Mouse (Mus musculus) naive thymus-derived CD4-positive, alpha-beta T cell, adult 2 months (primary cell): Measurements from ENCODE around the gene Gm49486.
"Not testable (repeated sequence)": the region's sequence is repeated elsewhere in the genome, so short reads cannot be mapped to it uniquely, and the experiment has no call there.

Source experiments
- DNase-seq: peaks from one replicate; pipeline ENCODE4 v3.0.0-alpha.2; 2011; ENCODE audit warnings: low read depth

Gene Gm49486

DNA sequence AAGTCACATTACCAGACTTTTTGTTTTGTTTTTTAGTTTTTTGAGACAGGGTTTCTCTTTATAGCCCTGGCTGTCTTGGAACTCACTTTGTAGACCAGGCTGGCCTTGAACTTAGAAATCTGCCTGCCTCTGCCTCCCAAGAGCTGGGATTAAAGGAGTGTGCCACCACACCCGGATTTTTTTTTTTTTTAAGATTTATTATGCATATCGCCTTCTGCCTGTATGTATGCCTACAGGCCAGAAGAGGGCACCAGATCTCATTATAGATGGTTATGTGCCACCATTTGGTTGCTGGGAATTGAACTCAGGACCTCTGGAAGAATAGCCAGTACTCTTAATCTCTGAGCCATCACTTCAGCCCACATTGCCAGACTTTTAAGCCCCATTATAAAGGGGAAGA, 3.4 kb upstream of the Gm49486 start:
- not testable (repeated sequence) for DNase-seq

GRCm38 (mm10) chr15:79235268-79235667, 6.1 kb downstream of the Gm49486 start:
- no peak for DNase-seq

- no peak for DNase-seq
Measured at GRCm38 (mm10) chr15:79238036-79238435, 8.8 kb downstream of the Gm49486 start.

DNA sequence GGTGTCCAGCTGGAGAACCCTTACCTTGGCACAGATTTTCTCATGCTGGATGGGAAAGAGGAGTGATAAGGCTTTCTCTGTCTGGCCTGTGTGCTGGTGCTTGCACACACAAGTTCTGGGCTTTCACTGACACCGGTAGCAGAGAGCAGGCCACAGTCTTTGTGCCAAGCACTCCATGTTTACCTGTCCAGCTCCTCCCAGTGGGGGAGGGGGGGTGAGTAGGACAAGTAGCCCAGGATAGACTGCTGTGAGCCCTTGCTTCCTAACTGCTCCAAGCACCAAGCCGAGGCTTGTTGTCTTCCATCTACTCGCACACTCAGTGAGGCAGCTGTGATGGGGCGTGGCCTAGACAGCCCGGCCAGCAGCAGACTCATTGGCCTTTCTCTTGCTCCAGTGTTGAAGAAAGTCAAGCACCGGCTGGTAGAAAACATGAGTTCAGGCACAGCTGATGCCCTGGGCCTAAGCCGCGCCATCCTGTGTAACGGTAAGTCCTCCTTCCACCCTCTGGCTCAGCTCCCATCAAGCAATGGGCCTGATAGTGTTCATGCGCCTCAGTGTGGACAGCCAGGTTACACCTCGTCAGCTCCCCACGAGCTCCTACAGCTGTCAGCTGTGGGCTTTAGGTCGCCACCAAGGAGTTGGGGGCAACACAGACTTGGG, 13.5 kb downstream of the Gm49486 start:
- no peak for DNase-seq

- DNase-seq = peak; percentile 97
Measured at GRCm38 (mm10) chr15:79243234-79244042, 14.2 kb downstream of the Gm49486 start.

DNA sequence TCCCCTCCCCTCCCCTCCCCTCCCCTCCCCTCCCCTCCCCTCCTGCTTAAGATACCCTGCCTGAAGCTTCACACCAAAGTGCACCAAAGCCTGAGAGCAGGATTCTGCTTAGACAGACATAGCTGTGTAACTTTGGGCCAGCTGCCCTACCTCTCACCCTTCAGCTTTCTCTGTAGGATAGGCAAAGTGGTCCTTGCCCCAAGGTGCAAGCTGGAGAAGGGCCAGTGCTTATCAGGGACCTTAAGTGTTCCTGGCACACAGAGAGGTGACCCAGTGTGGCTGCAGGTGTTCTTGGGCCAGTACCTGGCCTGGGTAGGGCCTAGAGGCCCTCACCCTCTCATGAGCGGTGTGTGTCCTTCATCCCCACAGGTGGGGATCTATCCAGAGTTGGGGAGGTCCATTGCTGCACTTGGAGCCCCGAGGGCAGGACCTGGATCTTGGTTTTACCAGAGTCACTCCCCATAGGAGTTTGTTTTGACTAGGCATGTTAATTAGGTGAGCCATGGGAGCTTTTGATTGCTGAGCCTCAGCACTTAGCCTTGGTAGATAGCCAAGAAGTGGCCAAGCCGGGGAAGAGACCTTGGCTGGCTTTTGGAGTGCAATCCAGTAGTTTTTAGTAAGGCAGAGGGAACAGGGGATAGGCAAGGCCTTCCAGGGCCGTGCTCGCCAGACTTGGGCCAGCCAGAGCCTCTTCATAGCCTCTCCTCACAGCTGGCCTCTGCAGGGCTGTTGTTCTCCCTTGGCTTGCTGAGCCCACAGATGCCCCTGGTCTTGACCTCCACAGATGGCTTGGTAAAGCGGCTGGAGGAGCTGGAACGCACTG, 15.1 kb downstream of the Gm49486 start:
- no peak for DNase-seq

DNA sequence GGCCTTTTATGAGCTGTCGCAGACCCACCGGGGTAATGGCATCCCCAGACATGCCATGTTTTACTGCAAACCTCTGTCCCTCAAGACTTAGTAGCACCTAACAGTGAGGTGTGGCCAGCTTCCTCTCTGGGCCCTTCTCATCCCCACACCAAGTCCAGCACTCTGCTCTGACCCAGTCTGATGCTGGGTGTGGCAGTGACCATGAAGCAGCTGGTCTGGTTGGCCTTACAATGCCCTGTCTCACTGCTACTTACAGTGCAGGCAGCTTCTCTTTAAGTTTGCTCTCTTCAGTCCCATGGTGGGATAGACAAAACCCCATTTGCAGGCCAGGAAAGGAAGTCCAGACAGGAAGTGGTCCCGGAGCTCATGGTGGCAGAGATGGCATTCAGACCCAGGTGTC, 16.1 kb downstream of the Gm49486 start:
- no peak for DNase-seq

DNA sequence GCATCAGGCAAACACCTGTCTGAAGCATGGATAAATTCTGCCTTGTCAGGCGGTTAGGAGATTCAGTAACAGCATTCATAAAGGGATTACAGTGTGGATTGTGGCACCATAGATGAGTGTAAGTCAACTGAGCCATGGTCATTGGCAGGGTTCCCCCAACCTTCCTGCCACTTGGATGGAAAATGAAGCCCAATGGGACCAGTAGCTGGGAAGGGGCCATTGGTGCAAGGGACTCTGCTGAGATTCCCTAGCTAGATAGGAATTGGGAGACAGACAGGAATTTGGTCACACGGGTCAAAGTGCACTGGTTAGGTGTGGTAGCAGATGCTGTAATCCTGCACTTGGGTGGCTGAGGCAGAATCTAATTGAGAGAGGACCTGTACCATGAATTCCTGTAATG, 21.0 kb downstream of the Gm49486 start:
- DNase-seq = no peak

DNA sequence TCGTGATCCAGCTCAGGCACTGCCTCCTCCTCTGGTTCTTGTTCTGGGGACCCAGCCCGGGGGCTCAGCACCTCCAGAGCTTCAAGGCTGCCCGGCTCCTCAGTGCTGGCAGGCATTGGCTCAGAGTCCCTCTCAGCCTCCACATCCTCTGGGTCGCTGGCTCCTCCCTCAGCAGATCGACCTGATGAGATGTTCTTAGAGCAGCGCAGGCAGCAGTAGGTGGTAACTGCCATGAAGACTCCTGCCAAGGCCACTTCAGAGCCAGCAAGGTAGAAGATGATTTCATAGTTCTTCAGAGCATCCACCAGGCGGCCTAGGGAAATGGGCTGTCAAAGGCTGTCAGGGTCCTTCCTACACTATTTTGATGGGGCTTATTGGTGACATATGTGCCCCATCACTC, 22.0 kb downstream of the Gm49486 start:
- no peak for DNase-seq

GRCm38 (mm10) chr15:79251781-79252491, 22.7 kb downstream of the Gm49486 start:
- DNase-seq = no peak

- no peak for DNase-seq
Measured at GRCm38 (mm10) chr15:79252580-79252979, 23.4 kb downstream of the Gm49486 start.

DNA sequence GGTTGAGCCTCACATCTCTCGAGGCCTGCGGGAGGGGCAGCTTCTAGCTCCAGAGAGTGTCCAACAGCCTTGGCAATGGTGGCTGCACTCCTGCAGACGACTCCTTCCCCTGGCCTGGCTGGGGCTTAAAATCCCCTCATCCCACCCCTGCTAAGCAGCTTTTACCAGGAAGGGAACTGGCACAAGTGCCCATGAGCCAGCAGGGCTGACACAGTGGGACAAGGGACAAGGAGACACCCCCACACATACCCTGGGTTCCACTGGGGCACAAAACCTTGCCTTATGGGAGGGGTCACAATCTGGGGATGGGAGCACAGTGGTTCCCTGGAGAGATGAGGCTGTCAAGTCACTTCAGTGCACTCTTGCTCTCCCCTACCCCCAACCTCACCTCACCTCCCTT, 25.5 kb downstream of the Gm49486 start, which contains the start of gene Slc16a8:
Gene Slc16a8 (minus strand): TSS at position 101 of the 400 bp plus-strand sequence.
- DNase-seq = no peak

DNA sequence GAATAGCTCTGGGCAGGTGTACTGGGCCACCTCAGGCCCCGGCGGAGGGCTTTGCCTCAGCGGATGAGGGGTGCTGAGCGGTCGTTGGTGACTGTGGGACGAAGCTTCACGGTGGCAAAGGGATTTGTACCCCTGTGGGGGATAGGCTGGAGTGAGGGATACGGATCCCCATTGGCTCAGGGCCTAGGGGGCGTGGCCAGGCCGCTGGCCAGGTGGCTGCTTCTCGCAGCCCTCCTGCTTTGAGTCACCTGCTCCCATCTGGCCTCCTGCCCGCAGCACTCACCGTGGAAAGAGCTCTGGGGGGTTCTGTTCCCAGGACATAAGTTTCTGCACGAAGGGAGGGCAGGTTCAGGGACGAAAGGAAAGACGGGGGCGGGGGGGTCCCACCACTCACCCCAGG, 29.3 kb downstream of the Gm49486 start:
- no peak for DNase-seq

DNA sequence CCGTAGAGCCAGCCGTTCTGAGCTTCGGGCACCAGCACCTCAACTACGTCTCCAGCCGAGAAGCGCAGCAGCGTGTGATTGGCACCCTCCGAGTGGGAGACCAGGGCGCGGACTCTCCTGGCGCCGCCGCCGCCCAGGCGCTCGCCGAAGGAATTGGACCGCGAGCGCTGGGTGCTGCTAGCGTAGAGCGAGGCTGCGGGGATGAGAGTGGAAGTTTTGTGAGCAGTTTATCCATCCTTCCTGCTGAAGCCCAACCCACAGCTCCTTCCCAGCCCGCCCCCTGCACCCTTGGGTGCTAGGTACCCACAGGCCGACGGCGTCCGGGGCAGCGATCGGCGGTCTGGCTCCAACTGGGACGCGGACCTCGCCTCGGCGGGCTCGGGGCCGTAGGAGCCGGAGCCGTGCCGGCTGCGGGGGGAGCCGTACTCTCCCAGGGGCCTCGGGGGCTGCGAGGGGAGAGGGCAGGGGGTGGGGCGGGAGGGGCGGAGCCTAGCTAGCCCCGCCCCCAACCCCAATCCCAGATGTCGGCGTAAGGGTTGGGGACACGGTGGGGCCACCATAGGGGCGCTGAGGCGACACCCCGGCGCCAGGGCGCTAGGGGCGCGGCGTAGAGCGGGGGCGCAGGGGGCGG, 32.0 kb downstream of the Gm49486 start:
- DNase-seq = peak; percentile 50

GRCm38 (mm10) chr15:79261757-79262156, 32.6 kb downstream of the Gm49486 start:
- no peak for DNase-seq

- peak; percentile 59 for DNase-seq
Measured at GRCm38 (mm10) chr15:79262375-79262774, 33.2 kb downstream of the Gm49486 start.

DNA sequence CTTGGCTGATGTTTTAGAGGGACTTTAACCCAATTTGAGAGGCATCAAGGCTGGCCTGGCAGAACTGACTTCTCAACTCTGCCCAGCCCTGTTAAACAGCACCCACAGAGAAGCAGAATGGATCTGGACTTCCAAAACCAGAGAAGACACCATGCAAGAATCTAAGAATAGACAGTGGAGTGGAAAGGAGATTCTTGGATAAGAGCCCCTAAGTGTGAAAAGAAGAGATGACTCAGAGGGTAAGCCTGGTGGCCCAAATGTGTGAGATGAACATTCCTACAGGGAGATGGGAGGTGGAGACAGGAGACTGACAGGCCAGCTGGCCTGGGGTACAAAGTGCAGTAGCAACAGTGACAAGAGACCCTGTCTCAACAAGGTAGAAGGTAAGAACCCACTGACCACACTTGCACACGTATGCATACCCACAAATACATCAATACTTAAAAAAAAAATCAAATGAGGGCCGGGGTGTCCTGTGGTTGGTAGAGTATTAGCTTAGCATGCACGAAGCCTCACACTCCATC, 33.7 kb downstream of the Gm49486 start:
- DNase-seq = no peak

DNA sequence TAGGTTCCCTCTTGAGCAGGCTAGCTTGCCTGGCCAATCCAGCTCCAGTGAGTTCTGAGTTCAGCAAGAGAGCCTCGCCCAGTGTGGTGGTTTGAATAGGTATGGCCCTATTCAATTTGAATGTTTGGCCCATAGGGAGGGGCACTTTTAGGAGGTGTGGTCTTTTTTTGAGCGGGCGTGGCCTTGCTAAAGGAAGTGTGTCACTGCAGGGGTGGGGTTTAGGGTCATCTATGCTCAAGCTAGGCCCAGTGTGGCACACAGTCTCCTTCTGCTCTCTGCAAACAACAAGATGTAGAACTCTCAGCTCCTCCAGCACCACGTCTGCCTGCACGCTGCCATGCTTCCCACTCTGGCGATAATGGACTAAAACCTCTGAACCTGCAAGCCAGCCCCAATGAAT, 34.5 kb downstream of the Gm49486 start:
- no peak for DNase-seq

- DNase-seq = peak; percentile 61
Measured at GRCm38 (mm10) chr15:79265384-79265783, 36.2 kb downstream of the Gm49486 start.

DNA sequence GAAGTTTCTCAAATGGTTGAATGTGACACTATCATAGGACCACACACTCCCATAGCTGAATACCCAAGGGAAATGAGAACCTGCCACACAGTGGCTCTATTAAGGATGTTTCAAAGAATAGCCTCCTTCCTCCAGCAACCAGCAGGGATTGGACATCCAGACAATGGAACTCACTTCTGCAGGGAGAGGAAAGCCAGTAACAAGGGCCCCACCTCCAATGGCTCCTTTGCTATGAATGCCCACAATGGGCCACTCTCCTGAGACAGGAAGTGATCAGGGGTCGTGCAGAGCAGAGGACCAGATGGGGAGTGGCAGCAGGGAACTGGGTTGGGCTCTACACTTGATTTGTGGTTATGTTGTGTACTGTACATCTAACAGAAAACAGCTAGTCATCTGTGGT, 39.3 kb downstream of the Gm49486 start:
- no peak for DNase-seq
